Mouse (Mus musculus) liver, embryonic 13.5 days (tissue): ENCODE measurements around the gene Rps6ka1. TPM values are rescaled to one million over a fixed set of nuclear protein-coding genes. Genes with fewer than 3 reads are reported as not detected.

Experiments used
- ATAC-seq: fragments of 200-750 bp; cut with Nextera tagmentation; 2 replicates; pipeline ENCODE4 v1.8.0; 2017; ENCODE audit warnings: low read depth, mild to moderate bottlenecking, moderate number of reproducible peaks, moderate library complexity
- DNase-seq: peaks from one replicate; pipeline ENCODE4 v3.0.0; 2022
- H3K27ac ChIP-seq: fragments of 300-500 bp; sonication (generic); 2 replicates; pipeline ENCODE4 v1.5.1; 2015; ENCODE audit warnings: moderate library complexity, mild to moderate bottlenecking, inconsistent platforms
- H3K27me3 ChIP-seq: fragments of 300-500 bp; sonication (generic); 2 replicates; pipeline ENCODE4 v1.6.1; 2015; ENCODE audit warnings: mild to moderate bottlenecking, inconsistent platforms
- H3K36me3 ChIP-seq: fragments of 300-500 bp; sonication (generic); 2 replicates; pipeline ENCODE4 v1.6.1; 2015; ENCODE audit warnings: mild to moderate bottlenecking, inconsistent platforms
- H3K4me1 ChIP-seq: fragments of 300-500 bp; sonication (generic); replicated peaks from 2 replicates; pipeline ENCODE4 v1.6.1; 2015; ENCODE audit warnings: inconsistent platforms
- H3K4me2 ChIP-seq: fragments of 300-500 bp; sonication (generic); 2 replicates; pipeline ENCODE4 v1.6.1; 2015; ENCODE audit warnings: inconsistent platforms, mild to moderate bottlenecking, moderate library complexity
- H3K4me3 ChIP-seq: fragments of 300-500 bp; sonication (generic); replicated peaks from 2 replicates; pipeline ENCODE4 v1.5.1; 2015; ENCODE audit warnings: mild to moderate bottlenecking, inconsistent platforms
- H3K9ac ChIP-seq: fragments of 300-500 bp; sonication (generic); 2 replicates; pipeline ENCODE4 v1.6.1; 2015; ENCODE audit warnings: mild to moderate bottlenecking, inconsistent platforms
- H3K9me3 ChIP-seq: fragments of 300-500 bp; sonication (generic); replicated peaks from 2 replicates; pipeline ENCODE4 v1.6.1; 2016; ENCODE audit warnings: inconsistent platforms
- WGBS: fragments of 180-500 bp; shearing (Covaris S2); methylation state at CpG from one replicate; pipeline ENCODE4 v1.1.7; 2015; ENCODE audit not compliant: insufficient replicate concordance; 5-methylcytosine and 5-hydroxymethylcytosine counted together
- polyA plus RNA-seq: library from polyadenylated mRNA; unstranded; fragments of >200 nt; fragmentation: Nextera tagmentation; extraction: Ambion mirVana; gene quantifications from 2 replicates; pipeline ENCODE4 v1.2.1, GENCODE M21; 2015

Rps6ka1 gene
- polyA plus RNA-seq, 1 experiment from 2014 or later, result 50.3 TPM

- Histone ChIP-seq H3K9me3 (no peaks in the 10 kb centered on the region), H3K4me1 (peaks cover 5% of the 10 kb centered on the region; the same call in 1 of the 2 replicates), H3K27me3 (no peaks in the 10 kb centered on the region; the same call in 1 of the 2 replicates), H3K4me3 (no peak overlapping the region), H3K4me2 (no peak overlapping the region), H3K9ac (no peak overlapping the region), H3K27ac (no peak overlapping the region), H3K36me3 (no peaks in the 10 kb centered on the region)
- WGBS, result 71% methylated on average over 1 of the region's 1 CpGs
- DNase-seq, result no peak
- no peak for ATAC-seq
These were observed 9.4 kb upstream of the Rps6ka1 start for GRCm38 (mm10) chr4:133896984-133897383.

GRCm38 (mm10) chr4:133896002-133896401 lies 8.4 kb upstream of the Rps6ka1 start:
- no peaks in the 10 kb centered on the region for H3K36me3 ChIP-seq
- WGBS, result 84% methylated on average over 3 of the region's 3 CpGs
- DNase-seq, result no peak

GRCm38 (mm10) chr4:133887249-133887648 lies 348 bp downstream of the Rps6ka1 start:
- H3K9me3 ChIP-seq, result no peaks in the 10 kb centered on the region
- H3K4me2 ChIP-seq, result peak overlapping the region; percentile 98
- WGBS, result under 1% methylated on average over 32 of the region's 32 CpGs
- DNase-seq (no peak), ATAC-seq (peak; percentile 54)
- peak overlapping the region; percentile 75 for H3K4me3 ChIP-seq
- H3K9ac ChIP-seq, result peak overlapping the region; percentile 75
- H3K27me3 ChIP-seq, result peaks cover 48% of the 10 kb centered on the region
- peaks cover 32% of the 10 kb centered on the region for H3K4me1 ChIP-seq
- H3K36me3 ChIP-seq, result no peaks in the 10 kb centered on the region
- H3K27ac ChIP-seq, result peak overlapping the region; percentile 9; the same call in 1 of the 2 replicates

More at GRCm38 (mm10) chr4:133896002-133896401, 8.4 kb upstream of the Rps6ka1 start:
- Histone ChIP-seq H3K4me1 (peaks cover 5% of the 10 kb centered on the region; the same call in 1 of the 2 replicates), H3K27me3 (peaks cover 3% of the 10 kb centered on the region; the same call in 1 of the 2 replicates), H3K9ac (no peak overlapping the region), H3K4me2 (no peak overlapping the region), H3K4me3 (no peak overlapping the region), H3K27ac (no peak overlapping the region), H3K9me3 (no peaks in the 10 kb centered on the region)
- no peak for ATAC-seq

GRCm38 (mm10) chr4:133885991-133886501 lies 1.6 kb downstream of the Rps6ka1 start:
- DNase-seq (no peak), ATAC-seq (no peak)
- H3K9me3 ChIP-seq, result no peaks in the 10 kb centered on the region
- peaks cover 39% of the 10 kb centered on the region for H3K4me1 ChIP-seq
- H3K27me3 ChIP-seq, result peaks cover 45% of the 10 kb centered on the region
- H3K27ac ChIP-seq, result peak overlapping the region; percentile 6; the same call in 1 of the 2 replicates
- no peaks in the 10 kb centered on the region for H3K36me3 ChIP-seq
- WGBS, result 31% methylated on average over 10 of the region's 10 CpGs
- peak overlapping the region; percentile 75; the same call in 1 of the 2 replicates for H3K9ac ChIP-seq
- H3K4me3 ChIP-seq, result peak overlapping the region; percentile 75
- H3K4me2 ChIP-seq, result peak overlapping the region; percentile 98

GRCm38 (mm10) chr4:133885331-133885730 lies 2.3 kb downstream of the Rps6ka1 start:
- WGBS, result 63% methylated on average over 4 of the region's 4 CpGs
- H3K27me3 ChIP-seq, result peaks cover 50% of the 10 kb centered on the region
- H3K4me3 ChIP-seq, result no peak overlapping the region
- 0 out of 2 replicates have a peak, but pooled peaks cover 4% of the 10 kb centered on the region for H3K36me3 ChIP-seq
- H3K9me3 ChIP-seq, result no peaks in the 10 kb centered on the region
- peaks cover 39% of the 10 kb centered on the region for H3K4me1 ChIP-seq
- no peak overlapping the region for H3K27ac ChIP-seq
- no peak for DNase-seq
- 0 out of 2 replicates have a peak overlapping the region, but pooled peaks have one; percentile 75 for H3K9ac ChIP-seq
- H3K4me2 ChIP-seq, result peak overlapping the region; percentile 98
- no peak for ATAC-seq

GRCm38 (mm10) chr4:133884888-133885287 lies 2.7 kb downstream of the Rps6ka1 start:
- no peak overlapping the region for H3K4me3 ChIP-seq
- DNase-seq (no peak), ATAC-seq (no peak)
- H3K27ac ChIP-seq, result no peak overlapping the region
- H3K9me3 ChIP-seq, result no peaks in the 10 kb centered on the region
- H3K27me3 ChIP-seq, result peaks cover 50% of the 10 kb centered on the region
- WGBS, result 70% methylated on average over 3 of the region's 3 CpGs
- 0 out of 2 replicates have a peak, but pooled peaks cover 5% of the 10 kb centered on the region for H3K36me3 ChIP-seq
- H3K4me2 ChIP-seq, result no peak overlapping the region
- peaks cover 39% of the 10 kb centered on the region for H3K4me1 ChIP-seq
- no peak overlapping the region for H3K9ac ChIP-seq

- no peaks in the 10 kb centered on the region for H3K9me3 ChIP-seq
- 52% methylated on average over 8 of the region's 8 CpGs for WGBS
- 0 out of 2 replicates have a peak, but pooled peaks cover 5% of the 10 kb centered on the region for H3K36me3 ChIP-seq
- DNase-seq (no peak), ATAC-seq (no peak)
- H3K27me3 ChIP-seq, result peaks cover 50% of the 10 kb centered on the region
- no peak overlapping the region for H3K9ac ChIP-seq
- no peak overlapping the region for H3K4me2 ChIP-seq
- no peak overlapping the region for H3K27ac ChIP-seq
- H3K4me1 ChIP-seq, result peaks cover 45% of the 10 kb centered on the region
- H3K4me3 ChIP-seq, result no peak overlapping the region
These were observed 3.4 kb downstream of the Rps6ka1 start for GRCm38 (mm10) chr4:133884127-133884753.

GRCm38 (mm10) chr4:133881851-133882250 lies 5.7 kb downstream of the Rps6ka1 start:
- Histone ChIP-seq H3K4me1 (peaks cover 50% of the 10 kb centered on the region), H3K4me3 (no peak overlapping the region), H3K9ac (no peak overlapping the region), H3K36me3 (0 out of 2 replicates have a peak, but pooled peaks cover 5% of the 10 kb centered on the region), H3K27ac (peak overlapping the region; percentile 23; the same call in 1 of the 2 replicates), H3K4me2 (no peak overlapping the region), H3K9me3 (no peaks in the 10 kb centered on the region), H3K27me3 (peaks cover 29% of the 10 kb centered on the region)
- 64% methylated on average over 3 of the region's 3 CpGs for WGBS
- no peak for DNase-seq
- ATAC-seq, result no peak

- Histone ChIP-seq H3K9me3 (no peaks in the 10 kb centered on the region), H3K4me3 (no peak overlapping the region), H3K9ac (no peak overlapping the region), H3K27me3 (peaks cover 25% of the 10 kb centered on the region), H3K27ac (no peak overlapping the region), H3K36me3 (0 out of 2 replicates have a peak, but pooled peaks cover 5% of the 10 kb centered on the region), H3K4me1 (peaks cover 50% of the 10 kb centered on the region), H3K4me2 (no peak overlapping the region)
- ATAC-seq (no peak), DNase-seq (no peak)
- 70% methylated on average over 4 of the region's 4 CpGs for WGBS
These were observed 6.2 kb downstream of the Rps6ka1 start for GRCm38 (mm10) chr4:133881399-133881798.

- WGBS, result 34% methylated on average over 12 of the region's 12 CpGs
- Histone ChIP-seq H3K9me3 (no peaks in the 10 kb centered on the region), H3K27ac (peak overlapping the region; percentile 71), H3K36me3 (0 out of 2 replicates have a peak, but pooled peaks cover 5% of the 10 kb centered on the region), H3K4me2 (no peak overlapping the region), H3K4me1 (peaks cover 60% of the 10 kb centered on the region), H3K27me3 (0 out of 2 replicates have a peak, but pooled peaks cover 5% of the 10 kb centered on the region), H3K9ac (no peak overlapping the region), H3K4me3 (no peak overlapping the region)
- peak; percentile 62 for DNase-seq
- ATAC-seq, result peak; percentile 52
These were observed 8.3 kb downstream of the Rps6ka1 start for GRCm38 (mm10) chr4:133879145-133879902.
